Comparison of ENCODE assay signal across 8 mouse cellular contexts in the genomic region with DNA sequence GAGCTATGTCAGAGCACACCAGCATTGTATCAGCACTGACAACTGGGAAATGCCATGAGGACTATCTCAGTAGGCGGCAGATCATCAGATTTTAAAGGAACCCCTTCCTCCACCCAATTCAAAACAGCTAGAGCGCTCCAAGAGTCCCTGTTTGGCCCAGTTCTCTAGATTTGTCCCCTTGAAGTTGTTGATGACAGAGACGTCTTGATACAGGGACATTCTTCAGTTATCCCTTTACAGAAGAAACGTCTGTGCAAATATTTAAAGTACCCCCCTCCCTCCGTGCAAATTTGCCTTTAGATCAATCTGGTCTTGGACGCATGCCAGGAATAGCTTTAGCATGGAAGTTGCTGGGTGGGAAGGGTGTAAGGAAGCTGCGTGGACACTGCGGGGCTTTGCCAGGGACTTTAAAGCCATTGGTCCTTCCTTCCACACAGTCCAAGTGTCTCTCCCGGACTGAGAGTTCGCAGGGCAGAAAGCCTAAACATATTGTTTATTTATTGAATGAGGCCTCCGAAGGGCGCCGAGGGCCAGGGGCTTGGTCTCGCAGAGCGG. TPM values are rescaled to one million over a fixed set of nuclear protein-coding genes. Genes with fewer than 3 reads are reported as not detected.
A peak's percentile ranks its signal among the peaks of the same experiment; 100 is the strongest.
DNase-seq lines count a peak whose midpoint lies in the region; ATAC-seq and TF ChIP-seq lines count a peak whose summit lies in the region.

No protein-coding gene starts in this region.

- H3K27ac ChIP-seq in layer of hippocampus, adult 2 months: peak overlapping the region; percentile 93
- H3K27ac ChIP-seq in forebrain, embryonic 16.5 days (ENCODE audit: low read length): peak overlapping the region; percentile 43; the same call in 1 of the 2 replicates
- 0 out of 2 replicates have a peak overlapping the region, but pooled peaks have one; percentile 55 for H3K27ac ChIP-seq in limb, embryonic 14.5 days (replicated peaks; ENCODE audit: low read depth, low read length)
- H3K27ac ChIP-seq in neural tube, embryonic 14.5 days (ENCODE audit: low read depth, low read length): peak overlapping the region; percentile 93

- WGBS in forebrain, embryonic 16.5 days: under 1% methylated on average over 15 of the region's 15 CpGs
- WGBS in limb, embryonic 14.5 days: 2% methylated on average over 15 of the region's 15 CpGs
- 3% methylated on average over 15 of the region's 15 CpGs for WGBS in neural tube, embryonic 14.5 days

- peak overlapping the region; percentile 99 for H3K4me3 ChIP-seq in layer of hippocampus, adult 2 months
- H3K4me3 ChIP-seq in forebrain, embryonic 16.5 days (replicated peaks; ENCODE audit: low read length): peak overlapping the region; percentile 99
- H3K4me3 ChIP-seq in limb, embryonic 14.5 days (replicated peaks; ENCODE audit: low read length): peak overlapping the region; percentile 93
- peak overlapping the region; percentile 93 for H3K4me3 ChIP-seq in neural tube, embryonic 14.5 days (ENCODE audit: low read depth, low read length)

- H3K36me3 ChIP-seq in forebrain, embryonic 16.5 days (ENCODE audit: control insufficient read depth, insufficient read depth): no peaks in the 10 kb centered on the region
- no peaks in the 10 kb centered on the region for H3K36me3 ChIP-seq in limb, embryonic 14.5 days (ENCODE audit: control insufficient read depth, insufficient read depth, low read length)
- H3K36me3 ChIP-seq in neural tube, embryonic 14.5 days (ENCODE audit: control insufficient read depth, insufficient read depth, low read length): no peaks in the 10 kb centered on the region

- TF ChIP-seq POLR2A in limb, embryonic 14.5 days (IDR thresholded peaks at IDR 0.05; ENCODE audit: borderline replicate concordance, extremely low read depth, insufficient read depth, insufficient read length): no peak

- ATAC-seq in forebrain, embryonic 16.5 days: peak; percentile 46
- peak; percentile 16; the same call in 1 of the 2 replicates for ATAC-seq in limb, embryonic 14.5 days (ENCODE audit: low FRiP score, low read depth)
- ATAC-seq in neural tube, embryonic 14.5 days (ENCODE audit: low read depth): peak; percentile 63

- H3K9ac ChIP-seq in forebrain, embryonic 16.5 days (replicated peaks; ENCODE audit: low read depth, low read length): peak overlapping the region; percentile 97
- H3K9ac ChIP-seq in limb, embryonic 14.5 days (ENCODE audit: low read depth, low read length, severe bottlenecking): peak overlapping the region; percentile 77
- peak overlapping the region; percentile 97 for H3K9ac ChIP-seq in neural tube, embryonic 14.5 days (replicated peaks; ENCODE audit: low read depth, low read length)

- peaks cover 7% of the 10 kb centered on the region for H3K4me1 ChIP-seq in forebrain, embryonic 16.5 days (replicated peaks; ENCODE audit: control insufficient read depth, insufficient read depth, low read length)
- peaks cover 8% of the 10 kb centered on the region for H3K4me1 ChIP-seq in limb, embryonic 14.5 days (ENCODE audit: control insufficient read depth, insufficient read depth, low read length)
- 0 out of 2 replicates have a peak, but pooled peaks cover 7% of the 10 kb centered on the region for H3K4me1 ChIP-seq in neural tube, embryonic 14.5 days (ENCODE audit: control insufficient read depth, insufficient read depth, low read length)

- no peaks in the 10 kb centered on the region for H3K9me3 ChIP-seq in forebrain, embryonic 16.5 days (ENCODE audit: control insufficient read depth, low read length)
- no peaks in the 10 kb centered on the region for H3K9me3 ChIP-seq in limb, embryonic 14.5 days (ENCODE audit: control insufficient read depth, low read length)
- no peaks in the 10 kb centered on the region for H3K9me3 ChIP-seq in neural tube, embryonic 14.5 days (ENCODE audit: control insufficient read depth, low read length)

- TF ChIP-seq CTCF in layer of hippocampus, adult 2 months (conservative IDR thresholded peaks at IDR 0.05): no peak

- H3K4me2 ChIP-seq in forebrain, embryonic 16.5 days (ENCODE audit: low read length): peak overlapping the region; percentile 66
- peak overlapping the region; percentile 77 for H3K4me2 ChIP-seq in limb, embryonic 14.5 days (replicated peaks; ENCODE audit: low read depth, low read length, severe bottlenecking)
- peak overlapping the region; percentile 88 for H3K4me2 ChIP-seq in neural tube, embryonic 14.5 days (ENCODE audit: low read depth, low read length)

- 0 out of 2 replicates have a peak, but pooled peaks cover 9% of the 10 kb centered on the region for H3K27me3 ChIP-seq in forebrain, embryonic 16.5 days (replicated peaks; ENCODE audit: control insufficient read depth, insufficient read depth, low read length)
- H3K27me3 ChIP-seq in limb, embryonic 14.5 days (ENCODE audit: control insufficient read depth, insufficient read depth, low read length): no peaks in the 10 kb centered on the region
- H3K27me3 ChIP-seq in neural tube, embryonic 14.5 days (ENCODE audit: control insufficient read depth, insufficient read depth, low read length): no peaks in the 10 kb centered on the region

- DNase-seq in layer of hippocampus, adult 2 months (ENCODE audit: low spot score in 2 of 2): peak; percentile 23
- no peak for DNase-seq in layer of hippocampus, postnatal 36 days
- peak; percentile 64 for DNase-seq in cerebellum, adult 9-10 months
- peak; percentile 30 for DNase-seq in limb, embryonic 14.5 days (ENCODE audit: low spot score)
- DNase-seq in adipocyte (ENCODE audit: low spot score): no peak
- no peak for DNase-seq in Muller cell, postnatal 12 days (ENCODE audit: inconsistent ontology term)

RNA-seq across cellular contexts. Expression of gene Osbpl6, which starts 0.6 kb away (rescaled TPM):
- 10 to 100 TPM; 59.0 to 63.3 TPM for total RNA-seq in layer of hippocampus, adult 2 months (2021)
- total RNA-seq in layer of hippocampus, postnatal 36 days (2021): 10 to 100 TPM; 65.8 to 74.5 TPM
- polyA plus RNA-seq in forebrain, embryonic 16.5 days (2015; fragmentation: Nextera tagmentation; extraction: Ambion mirVana): 23.5 and 28.0 TPM in 2 replicates
- 8.9 and 11.3 TPM in 2 replicates for polyA plus RNA-seq in limb, embryonic 14.5 days (2012; rRNA removed)
- 11.5 and 15.1 TPM in 2 replicates for polyA plus RNA-seq in limb, embryonic 14.5 days (2014; fragmentation: Nextera tagmentation; extraction: Ambion mirVana)
- polyA plus RNA-seq in neural tube, embryonic 14.5 days (2014; fragmentation: Nextera tagmentation; extraction: Ambion mirVana): 42.5 and 49.4 TPM in 2 replicates

RNA-seq across cellular contexts. Expression of gene Rbm45, which starts 35.9 kb away (rescaled TPM):
- total RNA-seq in layer of hippocampus, adult 2 months (2021): 10 to 100 TPM; 43.9 to 44.0 TPM
- 10 to 100 TPM; 44.4 to 44.6 TPM for total RNA-seq in layer of hippocampus, postnatal 36 days (2021)
- polyA plus RNA-seq in forebrain, embryonic 16.5 days (2015; fragmentation: Nextera tagmentation; extraction: Ambion mirVana): 19.2 and 19.5 TPM in 2 replicates
- polyA plus RNA-seq in limb, embryonic 14.5 days (2012; rRNA removed): 24.9 and 31.2 TPM in 2 replicates
- 14.8 and 16.8 TPM in 2 replicates for polyA plus RNA-seq in limb, embryonic 14.5 days (2014; fragmentation: Nextera tagmentation; extraction: Ambion mirVana)
- polyA plus RNA-seq in neural tube, embryonic 14.5 days (2014; fragmentation: Nextera tagmentation; extraction: Ambion mirVana): 15.4 and 17.8 TPM in 2 replicates

RNA-seq across cellular contexts. Expression of gene Cyct, which starts 45.4 kb away (rescaled TPM):
- total RNA-seq in layer of hippocampus, adult 2 months (2021): not detected
- not detected for total RNA-seq in layer of hippocampus, postnatal 36 days (2021)
- not detected in 2 replicates for polyA plus RNA-seq in forebrain, embryonic 16.5 days (2015; fragmentation: Nextera tagmentation; extraction: Ambion mirVana)
- polyA plus RNA-seq in limb, embryonic 14.5 days (2012; rRNA removed): 0.13 and 0.14 TPM in 2 replicates
- 0.30 TPM in 1 of 2 replicates, not detected in the other for polyA plus RNA-seq in limb, embryonic 14.5 days (2014; fragmentation: Nextera tagmentation; extraction: Ambion mirVana)
- polyA plus RNA-seq in neural tube, embryonic 14.5 days (2014; fragmentation: Nextera tagmentation; extraction: Ambion mirVana): not detected in 2 replicates

Comparison
In these comparisons a context has a peak if more than half of its experiments do, and no peak if none do; other contexts are left out.
1. DNase-seq: peak in layer of hippocampus, adult 2 months (2 of 2), cerebellum, adult 9-10 months (single experiment) and limb, embryonic 14.5 days (single experiment); none in layer of hippocampus, postnatal 36 days (0 of 2), adipocyte (single experiment) and Muller cell, postnatal 12 days (single experiment).
2. H3K27ac ChIP-seq: peak in every context shown above with its lines; median percentile 93 in layer of hippocampus, adult 2 months; 93 in neural tube, embryonic 14.5 days; 55 in limb, embryonic 14.5 days; 43 in forebrain, embryonic 16.5 days.
3. Peak in every context shown above with its lines, with median percentiles within 50 percentile points of each other: H3K4me3 ChIP-seq, ATAC-seq, H3K4me2 ChIP-seq and H3K9ac ChIP-seq.